Mouse (Mus musculus): ENCODE results near the gene Hsf2.
"Not testable (repeated sequence)": the region's sequence is repeated elsewhere in the genome, so short reads cannot be mapped to it uniquely, and the experiment has no call there.

Hsf2 gene

GRCm38 (mm10) chr10:57531616-57532217, 45.5 kb downstream of the Hsf2 start:
- no peak for DNase-seq (ENCODE audit: low spot score in 2 of 2)

GRCm38 (mm10) chr10:57532218-57533101, 46.3 kb downstream of the Hsf2 start, which contains the start of gene Serinc1:
Gene Serinc1, minus strand, starts transcription at chr10:57532530.
- DNase-seq (ENCODE audit: low spot score in 2 of 2): peak; percentile 94

GRCm38 (mm10) chr10:57543890-57544289, 57.7 kb downstream of the Hsf2 start:
- DNase-seq (ENCODE audit: low spot score in 2 of 2): not testable (repeated sequence)

GRCm38 (mm10) chr10:57549631-57550030, 63.4 kb downstream of the Hsf2 start:
- DNase-seq (ENCODE audit: low spot score in 2 of 2): no peak

- DNase-seq (ENCODE audit: low spot score in 2 of 2): no peak
Measured at GRCm38 (mm10) chr10:57553719-57554118, 67.5 kb downstream of the Hsf2 start.

GRCm38 (mm10) chr10:57557597-57557996, 71.4 kb downstream of the Hsf2 start:
- DNase-seq (ENCODE audit: low spot score in 2 of 2): no peak

Data from spleen, postnatal 36 days (tissue).